Mouse (Mus musculus): Measurements from ENCODE around the gene Olfr1427. TPM values are rescaled to one million over a fixed set of nuclear protein-coding genes. Genes with fewer than 3 reads are reported as not detected.

The Olfr1427 gene
- polyA plus RNA-seq, 1 experiment from 2014 or later, result not detected

Other genes with a start within 250 kb of the Olfr1427 start
- not detected in 3 replicates for gene Olfr1418, start 242.3 kb downstream of the Olfr1427 start, polyA plus RNA-seq (2018)
- gene Olfr1419, start 228.2 kb downstream of the Olfr1427 start, polyA plus RNA-seq (2018), result not detected in 3 replicates
- not detected in 3 replicates for gene Olfr1420, start 216.8 kb downstream of the Olfr1427 start, polyA plus RNA-seq (2018)
- gene Patl1, start 190.9 kb downstream of the Olfr1427 start, polyA plus RNA-seq (2018), result 29.2 to 49.7 TPM (median 30.6 TPM) in 3 replicates
- gene Osbp, start 137.4 kb downstream of the Olfr1427 start, polyA plus RNA-seq (2018), result 27.8 to 35.2 TPM (median 29.0 TPM) in 3 replicates
- not detected in 3 replicates for gene Olfr1423, start 62.0 kb downstream of the Olfr1427 start, polyA plus RNA-seq (2018)
- not detected in 3 replicates for gene Olfr1424, start 40.7 kb downstream of the Olfr1427 start, polyA plus RNA-seq (2018)
- not detected in 3 replicates for gene Olfr1425, start 25.6 kb downstream of the Olfr1427 start, polyA plus RNA-seq (2018)
- gene Olfr1426, start 11.3 kb downstream of the Olfr1427 start, polyA plus RNA-seq (2018), result not detected in 3 replicates
- not detected in 3 replicates for gene Olfr1428, start 12.6 kb upstream of the Olfr1427 start, polyA plus RNA-seq (2018)
- gene Olfr76, start 19.9 kb upstream of the Olfr1427 start, polyA plus RNA-seq (2018), result not detected in 3 replicates
- gene Olfr1555-ps1, start 66.8 kb upstream of the Olfr1427 start, polyA plus RNA-seq (2018), result not detected in 3 replicates
- 0.06 TPM in 1 of 3 replicates, not detected in the others for gene Olfr1431, start 97.3 kb upstream of the Olfr1427 start, polyA plus RNA-seq (2018)
- gene Olfr1432, start 129.3 kb upstream of the Olfr1427 start, polyA plus RNA-seq (2018), result not detected in 3 replicates
- gene Olfr262, start 138.3 kb upstream of the Olfr1427 start, polyA plus RNA-seq (2018), result not detected in 3 replicates
- gene Olfr235, start 157.7 kb upstream of the Olfr1427 start, polyA plus RNA-seq (2018), result not detected in 3 replicates
- gene Olfr1434, start 176.5 kb upstream of the Olfr1427 start, polyA plus RNA-seq (2018), result not detected in 3 replicates
- gene Olfr1436, start 195.8 kb upstream of the Olfr1427 start, polyA plus RNA-seq (2018), result not detected in 3 replicates
- gene Olfr1437, start 221.8 kb upstream of the Olfr1427 start, polyA plus RNA-seq (2018), result not detected in 3 replicates
- not detected in 3 replicates for gene Olfr1438-ps1, start 232.6 kb upstream of the Olfr1427 start, polyA plus RNA-seq (2018)

Measured in macrophage (primary cell).